Mouse (Mus musculus): ENCODE data around the gene Knstrn. TPM values are rescaled to one million over a fixed set of nuclear protein-coding genes. Genes with fewer than 3 reads are reported as not detected.

Gene Knstrn
- total RNA-seq, 2 experiments from 2014 or later, result 1.2 to 1.6 TPM

DNA sequence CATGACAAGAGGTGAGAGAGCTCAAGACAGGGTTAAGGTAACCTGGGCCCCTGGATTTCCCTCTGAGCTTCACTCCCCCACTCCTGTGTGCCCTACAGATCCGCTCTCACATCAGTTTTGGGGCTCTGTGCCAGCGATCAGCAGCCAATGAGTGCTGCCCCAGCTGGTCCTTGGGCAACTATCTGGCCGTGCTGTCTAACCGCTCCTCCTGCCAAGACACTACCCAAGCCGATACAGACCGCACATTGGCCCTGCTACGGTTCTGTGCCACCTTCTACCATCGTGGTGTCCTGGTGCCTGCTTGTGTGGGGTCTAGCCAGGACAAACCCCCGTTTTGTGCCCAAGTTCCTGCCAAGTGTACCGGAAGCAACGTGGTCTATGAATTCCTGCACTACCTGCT, 24.3 kb upstream of the Knstrn start:
- intact Hi-C loops (cut with DNase I), result no loop called here
- no peak for DNase-seq (ENCODE audit: low spot score in 2 of 2)

GRCm38 (mm10) chr2:118790221-118790550, 23.6 kb upstream of the Knstrn start:
- no peak for DNase-seq (ENCODE audit: low spot score in 2 of 2)
- intact Hi-C loops (cut with DNase I), result no loop called here

GRCm38 (mm10) chr2:118790551-118791525, 23.0 kb upstream of the Knstrn start:
- intact Hi-C loops (cut with DNase I), result no loop called here
- DNase-seq (ENCODE audit: low spot score in 2 of 2), result peak; percentile 51 to 57

- intact Hi-C loops (cut with DNase I), result no loop called here
- DNase-seq (ENCODE audit: low spot score in 2 of 2), result no peak
Observed at GRCm38 (mm10) chr2:118791591-118792258, 22.1 kb upstream of the Knstrn start.

DNA sequence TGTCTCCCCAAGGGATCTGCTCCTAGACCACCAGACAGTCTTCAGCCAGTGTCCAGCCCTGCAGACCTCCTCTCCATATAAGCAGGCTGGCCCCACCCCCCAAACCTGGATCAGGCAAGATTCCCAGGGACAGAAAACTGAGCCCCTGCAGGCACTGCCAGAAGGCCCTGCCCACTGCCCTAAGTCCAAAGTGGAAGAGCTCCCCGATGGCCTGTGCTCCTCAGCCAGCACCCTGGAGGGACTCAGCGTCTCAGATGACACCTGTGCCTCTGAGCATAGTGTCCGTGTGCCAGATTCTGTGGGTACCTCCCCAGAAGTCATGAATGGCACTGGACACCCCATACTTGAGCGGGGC, 21.6 kb upstream of the Knstrn start:
- DNase-seq (ENCODE audit: low spot score in 2 of 2), result no peak
- intact Hi-C loops (cut with DNase I), result no loop called here

GRCm38 (mm10) chr2:118793636-118794035, 20.2 kb upstream of the Knstrn start:
- intact Hi-C loops (cut with DNase I), result no loop called here
- no peak for DNase-seq (ENCODE audit: low spot score in 2 of 2)

DNA sequence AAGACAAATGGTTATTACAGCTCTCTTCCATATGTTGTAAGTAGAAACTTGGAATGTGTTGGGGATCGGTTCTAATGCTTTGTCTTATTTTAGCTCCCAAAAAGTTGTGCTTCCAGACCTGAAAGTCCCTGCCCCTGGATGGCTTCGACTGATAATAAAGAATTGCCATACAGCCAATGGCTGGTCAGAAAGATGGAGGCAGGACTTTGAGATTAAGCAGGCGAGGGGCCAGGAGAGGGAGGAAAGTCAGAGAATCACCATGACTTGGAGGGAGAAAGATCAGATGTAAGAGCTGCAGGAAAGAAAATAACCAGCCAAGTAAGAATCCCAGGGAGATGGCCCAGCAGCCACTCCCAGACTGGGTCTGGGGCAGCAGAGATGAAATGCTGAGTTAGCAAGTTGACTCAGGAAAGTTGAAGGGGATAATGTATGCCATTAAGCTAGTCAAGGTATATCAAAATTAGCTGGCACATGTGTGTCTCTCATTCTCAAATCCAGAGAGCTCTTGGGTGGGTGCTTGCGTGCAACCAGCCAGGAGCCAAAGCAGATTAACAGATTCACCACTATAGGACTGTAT, 11.2 kb upstream of the Knstrn start:
- no peak for DNase-seq (ENCODE audit: low spot score in 2 of 2)
- intact Hi-C loops (cut with DNase I), result no loop called here

GRCm38 (mm10) chr2:118804474-118804873, 9.3 kb upstream of the Knstrn start:
- intact Hi-C loops (cut with DNase I), result no loop called here

DNA sequence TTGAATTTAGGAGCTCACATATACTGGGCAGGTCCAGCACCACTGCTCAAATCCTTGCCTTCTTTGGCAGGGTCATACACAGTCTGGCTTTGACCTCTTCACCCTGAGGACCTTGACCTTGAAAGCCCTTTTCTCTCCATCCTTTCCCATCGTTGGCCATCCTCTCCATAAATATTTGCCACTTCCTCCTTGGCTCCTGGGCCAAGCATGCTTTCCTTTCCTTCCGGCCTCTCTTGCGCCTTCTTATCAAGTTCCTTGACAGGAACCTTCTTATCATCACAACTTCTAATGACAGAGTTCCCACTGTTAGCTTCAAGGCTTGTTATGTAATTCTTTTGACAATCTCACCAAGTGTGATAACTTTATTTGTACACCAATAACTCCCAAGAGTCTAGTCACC, 8.7 kb upstream of the Knstrn start:
- intact Hi-C loops (cut with DNase I), result no loop called here

More at GRCm38 (mm10) chr2:118804474-118804873, 9.3 kb upstream of the Knstrn start:
- DNase-seq (ENCODE audit: low spot score in 2 of 2), result no peak

GRCm38 (mm10) chr2:118805756-118806155, 8.0 kb upstream of the Knstrn start:
- no peak for DNase-seq (ENCODE audit: low spot score in 2 of 2)
- intact Hi-C loops (cut with DNase I), result no loop called here

More for the DNA sequence above, 8.7 kb upstream of the Knstrn start:
- DNase-seq (ENCODE audit: low spot score in 2 of 2), result no peak

DNA sequence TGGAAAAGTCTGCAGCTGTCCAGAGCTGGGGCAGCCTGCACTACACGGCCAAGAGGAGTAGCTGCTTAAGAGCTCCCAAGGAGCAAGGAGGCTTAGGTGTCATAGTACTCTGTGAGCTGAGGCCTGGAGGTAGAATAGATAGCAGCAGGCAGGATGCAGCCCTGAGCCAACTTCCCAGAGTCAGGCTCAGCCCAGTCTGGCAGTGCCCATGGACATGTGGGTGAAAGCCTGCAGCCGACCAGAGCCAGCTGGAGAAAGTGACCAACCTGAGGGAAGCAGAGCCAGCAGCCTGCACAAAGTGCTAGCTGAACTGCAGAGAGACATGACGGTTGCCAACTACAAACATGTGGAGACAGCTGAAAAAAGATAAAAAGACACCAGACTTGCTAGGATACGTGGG, 6.9 kb upstream of the Knstrn start:
- intact Hi-C loops (cut with DNase I), result no loop called here

GRCm38 (mm10) chr2:118810861-118811260, 2.9 kb upstream of the Knstrn start:
- intact Hi-C loops (cut with DNase I), result loop anchor here (5.0 kb wide), 1 partner anchor 51 kb away; the partner anchor contains the start of gene Ivd
- no peak for DNase-seq (ENCODE audit: low spot score in 2 of 2)

More for the DNA sequence above, 6.9 kb upstream of the Knstrn start:
- DNase-seq (ENCODE audit: low spot score in 2 of 2), result peak in 1 of 2 experiments; percentile 14

GRCm38 (mm10) chr2:118812724-118813123, 1.1 kb upstream of the Knstrn start:
- intact Hi-C loops (cut with DNase I), result loop anchor here (5.0 kb wide), 1 partner anchor 50 kb away; the partner anchor contains the start of gene Ivd
- DNase-seq (ENCODE audit: low spot score in 2 of 2), result no peak

DNA sequence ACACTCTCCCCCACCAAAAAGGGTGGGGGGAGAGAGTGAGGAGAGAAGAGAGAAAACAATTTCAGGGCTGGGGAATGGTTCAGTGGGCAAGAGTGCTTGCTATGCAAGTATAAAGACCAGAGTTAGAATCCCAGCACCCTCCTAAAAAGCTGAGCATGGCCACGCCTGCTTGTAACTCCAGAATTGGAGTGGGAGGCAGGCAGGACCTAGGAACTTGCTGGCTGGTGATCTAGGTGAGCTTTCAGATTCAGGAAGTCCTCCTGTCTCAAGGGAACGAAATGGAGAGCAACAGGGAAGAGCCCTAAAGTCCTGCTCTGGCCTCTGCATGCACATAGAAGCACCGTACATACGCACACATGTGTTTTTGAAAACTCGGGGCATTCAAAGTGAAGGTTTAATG, 9.0 kb downstream of the Knstrn start:
- intact Hi-C loops (cut with DNase I), result no loop called here
- DNase-seq (ENCODE audit: low spot score in 2 of 2), result no peak

GRCm38 (mm10) chr2:118824396-118824795, 10.6 kb downstream of the Knstrn start:
- DNase-seq (ENCODE audit: low spot score in 2 of 2), result no peak
- intact Hi-C loops (cut with DNase I), result no loop called here

DNA sequence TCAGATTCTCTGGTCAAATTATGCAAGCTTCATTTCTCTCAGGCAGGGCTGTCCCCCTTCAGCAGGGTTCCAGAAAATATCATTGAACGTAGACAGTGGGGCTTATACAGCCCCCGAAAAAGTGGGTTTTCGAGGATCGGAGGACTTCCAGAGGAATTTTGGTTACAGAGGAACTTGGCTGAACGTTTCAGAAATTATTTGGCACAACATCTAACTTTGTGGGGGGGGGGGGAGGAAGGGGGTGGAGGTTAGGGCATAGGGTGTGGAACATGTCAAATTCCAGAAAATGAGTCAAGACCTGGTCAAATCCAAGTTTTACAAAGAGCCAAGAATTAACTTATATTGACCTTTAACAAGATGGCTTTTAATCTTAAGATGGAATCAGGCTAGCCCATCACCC, 15.3 kb downstream of the Knstrn start:
- no peak for DNase-seq (ENCODE audit: low spot score in 2 of 2)
- intact Hi-C loops (cut with DNase I), result no loop called here

GRCm38 (mm10) chr2:118834061-118834460, 20.3 kb downstream of the Knstrn start:
- DNase-seq (ENCODE audit: low spot score in 2 of 2), result no peak
- intact Hi-C loops (cut with DNase I), result no loop called here

GRCm38 (mm10) chr2:118835115-118835514, 21.3 kb downstream of the Knstrn start:
- intact Hi-C loops (cut with DNase I), result no loop called here
- DNase-seq (ENCODE audit: low spot score in 2 of 2), result no peak

DNA sequence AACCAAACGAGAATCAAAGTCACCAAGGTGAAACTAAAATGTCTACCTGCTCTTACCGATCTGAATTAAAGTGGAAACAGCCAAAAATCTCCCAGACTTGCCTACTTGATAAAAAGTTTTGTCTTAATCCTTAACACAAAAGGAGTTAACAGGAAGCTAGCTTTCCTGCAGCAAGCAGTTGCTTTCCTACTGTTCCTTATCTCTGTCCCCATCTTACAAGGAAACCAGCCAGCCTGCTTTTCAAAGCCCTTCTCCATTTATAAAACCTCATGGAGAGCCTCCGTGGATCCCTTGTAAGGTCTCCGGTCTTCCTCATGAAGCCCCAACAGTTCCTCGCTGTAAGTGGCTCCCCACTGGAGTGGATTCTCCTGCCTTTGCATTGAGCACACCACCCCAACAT, 24.5 kb downstream of the Knstrn start:
- intact Hi-C loops (cut with DNase I), result no loop called here
- no peak for DNase-seq (ENCODE audit: low spot score in 2 of 2)

DNA sequence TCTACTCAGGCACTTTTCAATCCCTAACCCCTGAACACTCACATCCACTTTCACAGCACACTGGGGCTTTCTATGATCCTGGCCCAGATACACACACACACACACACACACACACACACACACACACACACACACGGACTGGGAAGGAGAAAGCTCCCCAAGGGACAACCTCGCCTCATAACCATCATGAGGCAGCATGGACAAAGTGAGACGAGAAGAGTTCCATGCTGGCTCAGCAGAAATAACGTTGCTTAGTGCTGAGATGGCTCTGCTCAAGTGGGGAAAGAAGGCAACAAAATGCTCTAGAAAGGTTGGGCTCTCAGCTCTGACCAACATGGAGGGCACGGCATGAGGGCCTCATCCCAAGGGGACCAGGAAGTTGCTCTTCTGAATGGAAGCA, 27.4 kb downstream of the Knstrn start:
- intact Hi-C loops (cut with DNase I), result no loop called here
- no peak for DNase-seq (ENCODE audit: low spot score in 2 of 2)

DNA sequence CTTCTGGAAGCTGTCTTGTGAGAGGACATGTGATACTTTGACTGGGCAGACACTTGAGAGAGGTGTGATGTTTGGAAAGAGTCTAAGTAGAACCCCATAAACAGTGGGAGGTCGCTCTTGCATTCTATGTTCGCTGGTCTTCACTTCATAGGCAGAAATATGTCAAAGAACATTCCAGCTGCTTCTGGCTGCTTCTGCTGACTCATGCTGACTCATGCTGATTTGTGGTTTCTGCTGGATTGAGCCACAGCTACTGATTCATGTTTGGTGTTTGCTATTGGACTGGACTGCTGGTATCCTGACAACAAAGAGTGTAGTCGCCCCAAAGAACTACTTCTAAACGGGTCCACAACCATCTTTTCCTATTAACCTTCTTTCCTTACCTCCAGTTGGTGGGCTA, 28.0 kb downstream of the Knstrn start:
- no peak for DNase-seq (ENCODE audit: low spot score in 2 of 2)
- intact Hi-C loops (cut with DNase I), result no loop called here
